Mouse (Mus musculus): ENCODE measurements at regions not wholly inside any gene's neighbourhood (a gene's known extent, or its start where the extent isn't known, plus 50 kb on each side); places are given as distances from the start of the nearest gene placed in this dataset.

- no peaks in the 10 kb centered on the region for H3K36me3 ChIP-seq (ENCODE audit: control insufficient read depth, insufficient read depth, low read length)
- no peak overlapping the region for H3K4me3 ChIP-seq (ENCODE audit: low read depth, low read length)
- WGBS, result 90% methylated on average over 6 of the region's 6 CpGs
- no peak for DNase-seq (ENCODE audit: low spot score)
- no peak overlapping the region for H3K4me2 ChIP-seq (replicated peaks; ENCODE audit: low read depth, low read length)
- H3K27ac ChIP-seq (ENCODE audit: low read depth, low read length), result no peak overlapping the region
- ATAC-seq (ENCODE audit: low FRiP score), result no peak
- H3K27me3 ChIP-seq (ENCODE audit: control insufficient read depth, insufficient read depth, low read length), result no peaks in the 10 kb centered on the region
- H3K9ac ChIP-seq (ENCODE audit: low read depth, low read length), result no peak overlapping the region
- H3K9me3 ChIP-seq (ENCODE audit: control insufficient read depth, low read length), result no peaks in the 10 kb centered on the region
- no peaks in the 10 kb centered on the region for H3K4me1 ChIP-seq (replicated peaks; ENCODE audit: control insufficient read depth, insufficient read depth, low read length)
Observed at GRCm38 (mm10) chr12:9091951-9092350, 62.2 kb downstream of the Ttc32 start.

- H3K9ac ChIP-seq (ENCODE audit: low read depth, low read length), result no peak overlapping the region
- H3K27me3 ChIP-seq (ENCODE audit: control insufficient read depth, insufficient read depth, low read length), result no peaks in the 10 kb centered on the region
- no peak overlapping the region for H3K27ac ChIP-seq (ENCODE audit: low read depth, low read length)
- no peak overlapping the region for H3K4me2 ChIP-seq (replicated peaks; ENCODE audit: low read depth, low read length)
- no peaks in the 10 kb centered on the region for H3K9me3 ChIP-seq (ENCODE audit: control insufficient read depth, low read length)
- H3K36me3 ChIP-seq (ENCODE audit: control insufficient read depth, insufficient read depth, low read length), result no peaks in the 10 kb centered on the region
- DNase-seq (ENCODE audit: low spot score), result no peak
- H3K4me3 ChIP-seq (ENCODE audit: low read depth, low read length), result no peak overlapping the region
- ATAC-seq (ENCODE audit: low FRiP score), result no peak
- H3K4me1 ChIP-seq (replicated peaks; ENCODE audit: control insufficient read depth, insufficient read depth, low read length), result no peaks in the 10 kb centered on the region
Observed at GRCm38 (mm10) chr12:9095061-9095460, 65.3 kb downstream of the Ttc32 start.

- DNase-seq (ENCODE audit: low spot score) (no peak), ATAC-seq (ENCODE audit: low FRiP score) (no peak)
- no peak overlapping the region for H3K27ac ChIP-seq (ENCODE audit: low read depth, low read length)
- no peaks in the 10 kb centered on the region for H3K9me3 ChIP-seq (ENCODE audit: control insufficient read depth, low read length)
- H3K4me3 ChIP-seq (ENCODE audit: low read depth, low read length), result no peak overlapping the region
- WGBS, result 68% methylated on average over 3 of the region's 3 CpGs
- no peak overlapping the region for H3K4me2 ChIP-seq (replicated peaks; ENCODE audit: low read depth, low read length)
- no peaks in the 10 kb centered on the region for H3K4me1 ChIP-seq (replicated peaks; ENCODE audit: control insufficient read depth, insufficient read depth, low read length)
- H3K9ac ChIP-seq (ENCODE audit: low read depth, low read length), result no peak overlapping the region
- H3K27me3 ChIP-seq (ENCODE audit: control insufficient read depth, insufficient read depth, low read length), result no peaks in the 10 kb centered on the region
- H3K36me3 ChIP-seq (ENCODE audit: control insufficient read depth, insufficient read depth, low read length), result no peaks in the 10 kb centered on the region
Observed at GRCm38 (mm10) chr12:9106416-9106815, 76.6 kb downstream of the Ttc32 start.

- Histone ChIP-seq H3K9ac (ENCODE audit: low read depth, low read length) (no peak overlapping the region), H3K4me1 (replicated peaks; ENCODE audit: control insufficient read depth, insufficient read depth, low read length) (no peaks in the 10 kb centered on the region), H3K4me2 (replicated peaks; ENCODE audit: low read depth, low read length) (no peak overlapping the region), H3K27ac (ENCODE audit: low read depth, low read length) (no peak overlapping the region), H3K36me3 (ENCODE audit: control insufficient read depth, insufficient read depth, low read length) (no peaks in the 10 kb centered on the region), H3K4me3 (ENCODE audit: low read depth, low read length) (no peak overlapping the region), H3K27me3 (ENCODE audit: control insufficient read depth, insufficient read depth, low read length) (no peaks in the 10 kb centered on the region), H3K9me3 (ENCODE audit: control insufficient read depth, low read length) (no peaks in the 10 kb centered on the region)
- 90% methylated on average over 7 of the region's 7 CpGs for WGBS
- no peak for ATAC-seq (ENCODE audit: low FRiP score)
- no peak for DNase-seq (ENCODE audit: low spot score)
Observed at GRCm38 (mm10) chr12:9109806-9110205, 80.0 kb downstream of the Ttc32 start.

- Histone ChIP-seq H3K4me2 (replicated peaks; ENCODE audit: low read depth, low read length) (no peak overlapping the region), H3K9ac (ENCODE audit: low read depth, low read length) (no peak overlapping the region), H3K9me3 (ENCODE audit: control insufficient read depth, low read length) (no peaks in the 10 kb centered on the region), H3K27ac (ENCODE audit: low read depth, low read length) (no peak overlapping the region), H3K4me1 (replicated peaks; ENCODE audit: control insufficient read depth, insufficient read depth, low read length) (no peaks in the 10 kb centered on the region), H3K36me3 (ENCODE audit: control insufficient read depth, insufficient read depth, low read length) (no peaks in the 10 kb centered on the region), H3K4me3 (ENCODE audit: low read depth, low read length) (no peak overlapping the region), H3K27me3 (ENCODE audit: control insufficient read depth, insufficient read depth, low read length) (no peaks in the 10 kb centered on the region)
- WGBS, result 78% methylated on average over 3 of the region's 3 CpGs
- DNase-seq (ENCODE audit: low spot score) (no peak), ATAC-seq (ENCODE audit: low FRiP score) (no peak)
Observed at GRCm38 (mm10) chr12:9112161-9112674, 82.4 kb downstream of the Ttc32 start.

- ATAC-seq (ENCODE audit: low FRiP score), result no peak
- no peaks in the 10 kb centered on the region for H3K27me3 ChIP-seq (ENCODE audit: control insufficient read depth, insufficient read depth, low read length)
- no peak overlapping the region for H3K4me2 ChIP-seq (replicated peaks; ENCODE audit: low read depth, low read length)
- DNase-seq (ENCODE audit: low spot score), result no peak
- WGBS, result 75% methylated on average over 6 of the region's 6 CpGs
- H3K4me1 ChIP-seq (replicated peaks; ENCODE audit: control insufficient read depth, insufficient read depth, low read length), result no peaks in the 10 kb centered on the region
- no peak overlapping the region for H3K4me3 ChIP-seq (ENCODE audit: low read depth, low read length)
- no peaks in the 10 kb centered on the region for H3K36me3 ChIP-seq (ENCODE audit: control insufficient read depth, insufficient read depth, low read length)
- no peak overlapping the region for H3K9ac ChIP-seq (ENCODE audit: low read depth, low read length)
- H3K9me3 ChIP-seq (ENCODE audit: control insufficient read depth, low read length), result no peaks in the 10 kb centered on the region
- H3K27ac ChIP-seq (ENCODE audit: low read depth, low read length), result no peak overlapping the region
Observed at GRCm38 (mm10) chr12:9113652-9114051, 83.9 kb downstream of the Ttc32 start.

GRCm38 (mm10) chr12:9114061-9114460 lies 84.3 kb downstream of the Ttc32 start:
- 92% methylated on average over 1 of the region's 1 CpGs for WGBS
- ATAC-seq (ENCODE audit: low FRiP score), result no peak
- H3K4me3 ChIP-seq (ENCODE audit: low read depth, low read length), result no peak overlapping the region
- no peaks in the 10 kb centered on the region for H3K9me3 ChIP-seq (ENCODE audit: control insufficient read depth, low read length)
- no peaks in the 10 kb centered on the region for H3K36me3 ChIP-seq (ENCODE audit: control insufficient read depth, insufficient read depth, low read length)
- H3K27me3 ChIP-seq (ENCODE audit: control insufficient read depth, insufficient read depth, low read length), result no peaks in the 10 kb centered on the region
- no peak overlapping the region for H3K27ac ChIP-seq (ENCODE audit: low read depth, low read length)
- no peaks in the 10 kb centered on the region for H3K4me1 ChIP-seq (replicated peaks; ENCODE audit: control insufficient read depth, insufficient read depth, low read length)
- DNase-seq (ENCODE audit: low spot score), result no peak
- no peak overlapping the region for H3K4me2 ChIP-seq (replicated peaks; ENCODE audit: low read depth, low read length)
- no peak overlapping the region for H3K9ac ChIP-seq (ENCODE audit: low read depth, low read length)

GRCm38 (mm10) chr12:9118576-9118975 lies 88.8 kb downstream of the Ttc32 start:
- WGBS, result 49% methylated on average over 2 of the region's 2 CpGs
- no peak for DNase-seq (ENCODE audit: low spot score)
- H3K4me1 ChIP-seq (replicated peaks; ENCODE audit: control insufficient read depth, insufficient read depth, low read length), result no peaks in the 10 kb centered on the region

GRCm38 (mm10) chr12:9127931-9128550 lies 98.2 kb downstream of the Ttc32 start:
- no peaks in the 10 kb centered on the region for H3K27me3 ChIP-seq (ENCODE audit: control insufficient read depth, insufficient read depth, low read length)
- no peaks in the 10 kb centered on the region for H3K4me1 ChIP-seq (replicated peaks; ENCODE audit: control insufficient read depth, insufficient read depth, low read length)
- DNase-seq (ENCODE audit: low spot score), result no peak

More at GRCm38 (mm10) chr12:9118576-9118975, 88.8 kb downstream of the Ttc32 start:
- Histone ChIP-seq H3K27ac (ENCODE audit: low read depth, low read length) (no peak overlapping the region), H3K4me3 (ENCODE audit: low read depth, low read length) (no peak overlapping the region), H3K9ac (ENCODE audit: low read depth, low read length) (no peak overlapping the region), H3K36me3 (ENCODE audit: control insufficient read depth, insufficient read depth, low read length) (no peaks in the 10 kb centered on the region), H3K9me3 (ENCODE audit: control insufficient read depth, low read length) (no peaks in the 10 kb centered on the region), H3K27me3 (ENCODE audit: control insufficient read depth, insufficient read depth, low read length) (no peaks in the 10 kb centered on the region), H3K4me2 (replicated peaks; ENCODE audit: low read depth, low read length) (no peak overlapping the region)
- ATAC-seq (ENCODE audit: low FRiP score), result no peak

More at GRCm38 (mm10) chr12:9127931-9128550, 98.2 kb downstream of the Ttc32 start:
- H3K4me2 ChIP-seq (replicated peaks; ENCODE audit: low read depth, low read length), result no peak overlapping the region
- no peaks in the 10 kb centered on the region for H3K9me3 ChIP-seq (ENCODE audit: control insufficient read depth, low read length)
- H3K36me3 ChIP-seq (ENCODE audit: control insufficient read depth, insufficient read depth, low read length), result no peaks in the 10 kb centered on the region
- H3K9ac ChIP-seq (ENCODE audit: low read depth, low read length), result no peak overlapping the region
- WGBS, result 85% methylated on average over 10 of the region's 10 CpGs
- H3K27ac ChIP-seq (ENCODE audit: low read depth, low read length), result no peak overlapping the region
- no peak for ATAC-seq (ENCODE audit: low FRiP score)
- H3K4me3 ChIP-seq (ENCODE audit: low read depth, low read length), result no peak overlapping the region
